Mouse (Mus musculus) MN1 (cell line): ENCODE data around the gene Clmn.
"Not testable (repeated sequence)": the region's sequence is repeated elsewhere in the genome, so short reads cannot be mapped to it uniquely, and the experiment has no call there.

Source experiments
- DNase-seq: peaks from one replicate; pipeline ENCODE4 v3.0.0-alpha.2; 2016; ENCODE audit warnings: low spot score

The Clmn gene

GRCm38 (mm10) chr12:104751331-104751813, 113.5 kb downstream of the Clmn start:
- peak; percentile 31 for DNase-seq

GRCm38 (mm10) chr12:104748946-104749345, 115.9 kb downstream of the Clmn start:
- DNase-seq = no peak

GRCm38 (mm10) chr12:104747252-104747651, 117.6 kb downstream of the Clmn start:
- DNase-seq = no peak

GRCm38 (mm10) chr12:104746601-104747000, 118.3 kb downstream of the Clmn start:
- no peak for DNase-seq

- no peak for DNase-seq
These were observed 121.2 kb downstream of the Clmn start for GRCm38 (mm10) chr12:104743687-104744086.

GRCm38 (mm10) chr12:104742247-104742646, 122.6 kb downstream of the Clmn start:
- DNase-seq = no peak

- DNase-seq = no peak
These were observed 123.8 kb downstream of the Clmn start for GRCm38 (mm10) chr12:104740841-104741787.

GRCm38 (mm10) chr12:104738931-104739330, 125.9 kb downstream of the Clmn start:
- DNase-seq = no peak

- no peak for DNase-seq
These were observed 126.4 kb downstream of the Clmn start for GRCm38 (mm10) chr12:104738446-104738845.

GRCm38 (mm10) chr12:104737666-104738065, 127.2 kb downstream of the Clmn start:
- no peak for DNase-seq

- DNase-seq = no peak
These were observed 128.9 kb downstream of the Clmn start for GRCm38 (mm10) chr12:104735993-104736395.

- DNase-seq = no peak
These were observed 131.7 kb downstream of the Clmn start for GRCm38 (mm10) chr12:104733165-104733564.

- DNase-seq = no peak
These were observed 133.1 kb downstream of the Clmn start for GRCm38 (mm10) chr12:104731782-104732181.

GRCm38 (mm10) chr12:104726436-104726835, 138.4 kb downstream of the Clmn start:
- DNase-seq = not testable (repeated sequence)

GRCm38 (mm10) chr12:104722056-104722455, 142.8 kb downstream of the Clmn start:
- DNase-seq = no peak

GRCm38 (mm10) chr12:104721011-104721410, 143.9 kb downstream of the Clmn start:
- DNase-seq = peak; percentile 44

- DNase-seq = no peak
These were observed 145.9 kb downstream of the Clmn start for GRCm38 (mm10) chr12:104718956-104719355.

GRCm38 (mm10) chr12:104716409-104716808, 148.5 kb downstream of the Clmn start:
- DNase-seq = no peak

GRCm38 (mm10) chr12:104715453-104715852, 149.4 kb downstream of the Clmn start:
- DNase-seq = no peak
